Mouse (Mus musculus) kidney, postnatal 0 days (tissue): ENCODE data around the gene Ppara. TPM values are rescaled to one million over a fixed set of nuclear protein-coding genes. Genes with fewer than 3 reads are reported as not detected.

Experiments used
- ATAC-seq: fragments of 200-750 bp; cut with Nextera tagmentation; replicated peaks from 2 replicates; pipeline ENCODE4 v1.8.0; 2017; ENCODE audit warnings: low read depth, moderate number of reproducible peaks, moderate TSS enrichment, moderate library complexity; ENCODE audit not compliant: low FRiP score
- DNase-seq: peaks from one replicate; pipeline ENCODE4 v3.0.0-alpha.2; 2016; ENCODE audit warnings: low spot score
- H3K27ac ChIP-seq: fragments of 300-500 bp; sonication (generic); 2 replicates; pipeline ENCODE4 v1.5.1; 2014; ENCODE audit warnings: mild to moderate bottlenecking
- H3K27me3 ChIP-seq: fragments of 300-500 bp; sonication (generic); 2 replicates; pipeline ENCODE4 v1.6.1; 2014; ENCODE audit warnings: low read length, mixed read lengths; ENCODE audit not compliant: insufficient read depth
- H3K36me3 ChIP-seq: fragments of 300-500 bp; sonication (generic); 2 replicates; pipeline ENCODE4 v1.6.1; 2014; ENCODE audit warnings: low read length, mixed read lengths; ENCODE audit not compliant: insufficient read depth
- H3K4me1 ChIP-seq: fragments of 300-500 bp; sonication (generic); replicated peaks from 2 replicates; pipeline ENCODE4 v1.6.1; 2014; ENCODE audit warnings: antibody characterized with exemption, low read length, mixed read lengths; ENCODE audit not compliant: insufficient read depth
- H3K4me2 ChIP-seq: fragments of 300-500 bp; sonication (generic); 2 replicates; pipeline ENCODE4 v1.6.1; 2014; ENCODE audit warnings: mild to moderate bottlenecking, low read length, moderate library complexity, mixed read lengths
- H3K4me3 ChIP-seq: fragments of 300-500 bp; sonication (generic); replicated peaks from 2 replicates; pipeline ENCODE4 v1.5.1; 2014; ENCODE audit warnings: low read depth, low read length
- H3K9ac ChIP-seq: fragments of 300-500 bp; sonication (generic); 2 replicates; pipeline ENCODE4 v1.6.1; 2014; ENCODE audit warnings: low read depth, low read length
- H3K9me3 ChIP-seq: fragments of 300-500 bp; sonication (generic); replicated peaks from 2 replicates; pipeline ENCODE4 v1.6.1; 2016; ENCODE audit warnings: low read length, inconsistent platforms, mixed read lengths
- CTCF ChIP-seq: IDR thresholded peaks from 2 replicates; pipeline ENCODE4 v1.5.1; 2016; ENCODE audit warnings: antibody characterized with exemption, low read depth, mild to moderate bottlenecking, moderate library complexity
- WGBS: fragments of 180-500 bp; shearing (Covaris S2); extraction: QIAGEN DNeasy Blood & Tissue Kit; methylation state at CpG from one replicate; pipeline ENCODE4 v1.1.7; 2014; 5-methylcytosine and 5-hydroxymethylcytosine counted together
- polyA plus RNA-seq: library from polyadenylated mRNA; unstranded; fragments of >200 nt; fragmentation: Nextera tagmentation; extraction: Ambion mirVana; gene quantifications from 2 replicates; pipeline ENCODE4 v1.2.1, GENCODE M21; 2015

The Ppara gene
- polyA plus RNA-seq, 1 experiment from 2014 or later, result 12.0 TPM

GRCm38 (mm10) chr15:85784341-85784740 is 49.6 kb downstream of the Ppara start:
- Histone ChIP-seq H3K27me3 (no peaks in the 10 kb centered on the region), H3K4me2 (no peak overlapping the region), H3K27ac (no peak overlapping the region), H3K4me3 (no peak overlapping the region), H3K9ac (no peak overlapping the region), H3K4me1 (0 out of 2 replicates have a peak, but pooled peaks cover 3% of the 10 kb centered on the region), H3K36me3 (no peaks in the 10 kb centered on the region), H3K9me3 (no peaks in the 10 kb centered on the region)
- no peak for ATAC-seq
- TF ChIP-seq CTCF, result no peak
- WGBS, result 97% methylated on average over 3 of the region's 3 CpGs
- no peak for DNase-seq

GRCm38 (mm10) chr15:85786711-85787110 is 51.9 kb downstream of the Ppara start:
- 0 out of 2 replicates have a peak, but pooled peaks cover 3% of the 10 kb centered on the region for H3K4me1 ChIP-seq
- no peak overlapping the region for H3K4me3 ChIP-seq
- 80% methylated on average over 5 of the region's 5 CpGs for WGBS
- H3K9ac ChIP-seq, result no peak overlapping the region
- DNase-seq, result no peak
- H3K27me3 ChIP-seq, result no peaks in the 10 kb centered on the region
- H3K27ac ChIP-seq, result no peak overlapping the region
- H3K4me2 ChIP-seq, result no peak overlapping the region
- H3K9me3 ChIP-seq, result no peaks in the 10 kb centered on the region
- no peaks in the 10 kb centered on the region for H3K36me3 ChIP-seq
- no peak for ATAC-seq
- TF ChIP-seq CTCF, result no peak

- 88% methylated on average over 6 of the region's 6 CpGs for WGBS
- TF ChIP-seq CTCF, result no peak
- no peak overlapping the region for H3K27ac ChIP-seq
- H3K4me2 ChIP-seq, result no peak overlapping the region
- no peaks in the 10 kb centered on the region for H3K36me3 ChIP-seq
- H3K9me3 ChIP-seq, result no peaks in the 10 kb centered on the region
- no peak overlapping the region for H3K4me3 ChIP-seq
- H3K9ac ChIP-seq, result no peak overlapping the region
- no peaks in the 10 kb centered on the region for H3K27me3 ChIP-seq
- DNase-seq (no peak), ATAC-seq (no peak)
- 0 out of 2 replicates have a peak, but pooled peaks cover 3% of the 10 kb centered on the region for H3K4me1 ChIP-seq
Observed at GRCm38 (mm10) chr15:85787482-85787881, 52.7 kb downstream of the Ppara start.

- no peak overlapping the region for H3K4me2 ChIP-seq
- H3K4me3 ChIP-seq, result no peak overlapping the region
- ATAC-seq (no peak), DNase-seq (no peak)
- no peak overlapping the region for H3K9ac ChIP-seq
- 91% methylated on average over 4 of the region's 4 CpGs for WGBS
- no peaks in the 10 kb centered on the region for H3K36me3 ChIP-seq
- H3K9me3 ChIP-seq, result no peaks in the 10 kb centered on the region
- no peak overlapping the region for H3K27ac ChIP-seq
- H3K27me3 ChIP-seq, result no peaks in the 10 kb centered on the region
- H3K4me1 ChIP-seq, result 0 out of 2 replicates have a peak, but pooled peaks cover 3% of the 10 kb centered on the region
- TF ChIP-seq CTCF, result no peak
Observed at GRCm38 (mm10) chr15:85788051-85788450, 53.3 kb downstream of the Ppara start.

- H3K4me2 ChIP-seq, result no peak overlapping the region
- no peak overlapping the region for H3K9ac ChIP-seq
- no peak overlapping the region for H3K27ac ChIP-seq
- 52% methylated on average over 16 of the region's 16 CpGs for WGBS
- H3K36me3 ChIP-seq, result no peaks in the 10 kb centered on the region
- ATAC-seq (no peak), DNase-seq (no peak)
- H3K4me3 ChIP-seq, result no peak overlapping the region
- TF ChIP-seq CTCF, result no peak
- H3K27me3 ChIP-seq, result no peaks in the 10 kb centered on the region
- 0 out of 2 replicates have a peak, but pooled peaks cover 3% of the 10 kb centered on the region for H3K4me1 ChIP-seq
- H3K9me3 ChIP-seq, result no peaks in the 10 kb centered on the region
Observed at GRCm38 (mm10) chr15:85788633-85789032, 53.9 kb downstream of the Ppara start.

GRCm38 (mm10) chr15:85791449-85791848 is 56.7 kb downstream of the Ppara start:
- Histone ChIP-seq H3K27me3 (no peaks in the 10 kb centered on the region), H3K4me2 (no peak overlapping the region), H3K9ac (no peak overlapping the region), H3K27ac (no peak overlapping the region), H3K36me3 (no peaks in the 10 kb centered on the region), H3K4me1 (0 out of 2 replicates have a peak, but pooled peaks cover 3% of the 10 kb centered on the region), H3K9me3 (no peaks in the 10 kb centered on the region), H3K4me3 (no peak overlapping the region)
- 85% methylated on average over 4 of the region's 4 CpGs for WGBS
- no peak for DNase-seq
- ATAC-seq, result no peak
- no peak for TF ChIP-seq CTCF

GRCm38 (mm10) chr15:85792819-85793218 is 58.0 kb downstream of the Ppara start:
- Histone ChIP-seq H3K36me3 (no peaks in the 10 kb centered on the region), H3K9ac (no peak overlapping the region), H3K4me2 (no peak overlapping the region), H3K27me3 (no peaks in the 10 kb centered on the region), H3K27ac (no peak overlapping the region), H3K4me3 (no peak overlapping the region), H3K4me1 (0 out of 2 replicates have a peak, but pooled peaks cover 3% of the 10 kb centered on the region), H3K9me3 (no peaks in the 10 kb centered on the region)
- DNase-seq (no peak), ATAC-seq (no peak)
- 86% methylated on average over 1 of the region's 1 CpGs for WGBS
- no peak for TF ChIP-seq CTCF
